Mouse (Mus musculus) cortical plate, adult 2 months (tissue): ENCODE data around the gene Klhl26.
"Not testable (repeated sequence)": the region's sequence is repeated elsewhere in the genome, so short reads cannot be mapped to it uniquely, and the experiment has no call there.

Source experiments
- CTCF ChIP-seq: fragments of 200-500 bp; IDR thresholded peaks from 2 replicates; pipeline ENCODE4 v1.5.1; 2011; ENCODE audit warnings: mild to moderate bottlenecking, control low read depth, low read length; ENCODE audit not compliant: insufficient read depth; ENCODE audit errors: extremely low read depth
- POLR2A ChIP-seq: fragments of 200-500 bp; IDR thresholded peaks from 2 replicates; pipeline ENCODE4 v1.6.1; 2011; ENCODE audit warnings: mild to moderate bottlenecking, low read length, control low read depth; ENCODE audit not compliant: insufficient read depth; ENCODE audit errors: extremely low read depth

DNA sequence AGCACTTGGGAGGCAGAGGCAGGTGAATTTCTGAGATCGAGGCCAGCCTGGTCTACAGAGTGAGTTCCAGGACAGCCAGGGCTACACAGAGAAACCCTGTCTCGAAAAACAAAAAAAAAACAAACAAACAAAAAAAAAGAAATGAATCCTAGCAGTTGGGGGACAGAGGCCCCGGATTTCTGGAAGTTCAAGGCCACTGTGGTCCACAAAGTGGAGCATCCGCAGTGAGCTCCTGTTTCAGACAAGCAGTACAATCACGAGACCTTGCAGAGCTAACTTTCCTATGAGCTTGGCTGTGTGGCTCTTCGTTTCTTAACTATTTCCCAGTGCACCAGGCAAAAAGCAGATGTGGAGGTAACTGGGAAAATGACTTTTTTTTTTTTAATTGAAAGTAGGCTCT is 34.4 kb upstream of the Klhl26 start:
- not testable (repeated sequence) for TF ChIP-seq POLR2A, CTCF
